Mouse (Mus musculus): ENCODE measurements around the gene Exoc2.

Exoc2 gene

DNA sequence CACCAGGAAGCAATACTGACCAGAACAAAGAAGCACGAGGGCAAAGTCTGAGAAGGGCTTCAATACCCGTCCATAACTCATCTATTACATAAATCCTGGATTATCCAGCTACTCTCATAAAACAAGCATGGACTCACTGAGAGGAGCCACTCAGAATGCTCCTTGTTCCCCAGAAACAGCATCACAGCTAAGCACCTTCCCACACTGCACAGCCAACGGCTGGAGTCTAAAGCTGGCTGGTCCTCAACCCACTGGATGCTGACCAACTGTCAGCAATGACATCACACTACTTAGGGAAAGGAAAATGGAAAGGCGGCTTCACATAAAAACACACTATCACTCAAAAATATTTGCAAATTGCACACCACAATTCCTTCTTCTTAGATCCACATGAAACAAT lies 5.6 kb downstream of the Exoc2 start:
- DNase-seq, result no peak

- DNase-seq, result no peak
These were observed 7.4 kb downstream of the Exoc2 start for GRCm38 (mm10) chr13:30966507-30966911.

GRCm38 (mm10) chr13:30961932-30962331 lies 12.0 kb downstream of the Exoc2 start:
- DNase-seq, result no peak

DNA sequence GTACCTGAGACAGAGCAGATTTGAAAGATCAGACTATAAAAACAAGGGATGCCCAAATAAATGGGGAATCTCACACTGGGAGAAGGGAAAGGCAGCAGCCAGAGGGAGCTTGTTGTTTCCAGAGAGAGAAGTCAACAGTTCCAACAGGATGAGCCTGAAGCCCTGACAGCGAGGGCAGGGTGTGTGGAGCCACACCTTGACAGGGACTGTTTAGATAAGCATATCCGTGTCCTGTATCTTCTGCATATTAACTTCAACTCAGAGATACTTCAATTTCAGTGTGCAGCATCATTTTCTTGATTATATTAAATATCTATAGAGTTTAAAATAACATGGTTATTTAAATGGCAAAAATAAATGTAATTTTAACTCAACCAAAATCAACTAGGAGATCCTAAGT lies 13.2 kb downstream of the Exoc2 start:
- no peak for DNase-seq

- DNase-seq, result no peak
These were observed 20.3 kb downstream of the Exoc2 start for GRCm38 (mm10) chr13:30953580-30953979.

DNA sequence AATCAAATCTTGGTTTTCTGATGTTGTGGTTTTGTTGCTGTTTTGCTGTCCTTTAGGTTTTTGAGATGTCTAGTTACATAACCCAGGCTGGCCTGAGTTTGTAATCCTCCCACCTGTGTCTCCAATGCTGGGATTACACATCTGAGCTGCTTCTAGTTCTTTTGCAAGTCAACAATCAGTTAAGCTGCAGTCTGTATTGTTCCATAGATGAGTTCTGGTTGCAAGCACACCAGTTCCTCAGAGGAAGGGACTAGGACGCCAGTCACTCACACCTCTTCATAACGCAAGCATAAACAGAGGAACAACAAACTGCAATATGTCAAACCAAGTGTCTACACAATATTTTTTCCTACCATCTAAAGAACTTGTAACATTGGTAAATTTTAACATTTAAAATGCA lies 21.8 kb downstream of the Exoc2 start:
- DNase-seq, result no peak

- DNase-seq, result no peak
These were observed 24.7 kb downstream of the Exoc2 start for GRCm38 (mm10) chr13:30949181-30949580.

DNA sequence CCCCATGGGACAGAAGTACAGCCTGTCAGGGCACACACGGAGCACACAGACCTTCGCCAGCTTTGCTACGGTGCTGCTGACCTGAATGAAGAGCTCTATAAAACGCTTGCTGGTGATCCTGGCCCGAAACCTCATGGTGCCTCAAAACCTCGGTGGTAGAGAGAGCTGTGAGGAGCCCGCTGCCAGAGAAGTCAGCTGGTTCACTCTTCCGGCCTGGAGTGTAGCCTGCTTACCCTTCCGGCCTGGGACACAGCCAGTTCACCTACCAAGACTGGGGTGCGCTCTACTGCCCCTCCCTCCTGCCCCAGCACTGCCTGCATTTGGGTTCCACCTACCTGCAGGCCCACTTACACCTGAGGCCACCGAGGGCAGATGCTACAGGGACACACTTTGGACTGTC lies 26.4 kb downstream of the Exoc2 start, which contains the start of gene Hus1b:
TSS of gene Hus1b (minus strand) at position 220 of the 400 bp plus-strand sequence.
- no peak for DNase-seq

DNA sequence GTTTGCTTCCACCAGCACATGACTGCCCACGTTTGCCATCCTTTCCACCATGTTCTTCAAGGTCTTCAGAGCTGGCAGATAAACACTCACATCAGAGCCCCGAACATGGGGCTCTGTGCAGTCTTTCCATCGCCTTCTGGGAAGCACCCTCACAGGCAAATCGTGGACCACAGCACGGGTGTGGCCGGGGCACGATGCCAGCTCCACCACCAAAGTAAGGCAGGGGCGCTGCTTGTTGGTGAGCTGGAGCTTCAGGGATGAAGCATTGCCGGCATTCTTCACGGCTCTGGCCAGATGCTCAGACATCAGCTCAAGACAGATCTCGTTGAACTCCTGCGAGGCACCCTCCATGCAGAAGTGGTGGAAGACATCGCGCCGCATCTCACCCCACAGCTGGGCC lies 26.8 kb downstream of the Exoc2 start:
- DNase-seq, result no peak

GRCm38 (mm10) chr13:30945788-30946187 lies 28.1 kb downstream of the Exoc2 start:
- DNase-seq, result no peak

GRCm38 (mm10) chr13:30932972-30933371 lies 40.9 kb downstream of the Exoc2 start:
- DNase-seq, result no peak

GRCm38 (mm10) chr13:30931613-30932012 lies 42.3 kb downstream of the Exoc2 start:
- no peak for DNase-seq

DNA sequence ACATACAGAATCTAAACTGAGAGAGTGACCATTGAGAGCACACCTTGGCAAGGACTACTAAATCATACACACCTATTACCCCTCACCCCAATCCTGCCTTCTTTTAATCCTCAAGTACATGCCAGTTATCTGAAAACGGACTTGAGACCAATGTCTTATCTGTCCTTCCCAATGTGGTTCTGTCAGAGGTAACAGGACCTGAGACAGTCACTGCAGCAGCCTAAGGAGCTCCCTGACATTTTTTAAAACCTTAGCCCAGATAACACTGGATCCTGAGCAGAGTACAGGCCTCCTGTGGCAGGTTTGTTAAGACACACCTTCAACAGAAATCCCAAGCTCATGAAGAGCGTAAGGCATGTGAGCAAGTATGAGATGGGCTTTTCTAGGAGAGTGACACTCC lies 44.8 kb downstream of the Exoc2 start:
- no peak for DNase-seq

DNA sequence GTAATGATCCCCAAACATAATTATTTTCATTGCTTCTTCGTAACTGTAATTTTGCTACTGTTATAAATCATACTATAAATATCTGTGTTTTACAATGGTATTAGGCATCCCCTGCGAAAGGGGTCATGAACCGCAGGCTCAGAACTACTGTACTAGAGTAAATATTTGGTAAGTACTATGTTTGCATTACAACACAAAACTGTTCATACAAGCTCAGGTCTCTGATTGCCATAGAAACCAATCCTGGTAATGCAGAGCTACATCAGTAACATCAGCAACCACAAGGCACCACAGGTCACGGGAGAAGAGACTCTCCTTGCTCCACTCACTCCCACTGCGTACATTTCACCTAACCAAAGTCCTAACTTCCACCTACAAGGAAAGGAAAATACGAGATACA lies 49.6 kb downstream of the Exoc2 start:
- DNase-seq, result no peak

DNA sequence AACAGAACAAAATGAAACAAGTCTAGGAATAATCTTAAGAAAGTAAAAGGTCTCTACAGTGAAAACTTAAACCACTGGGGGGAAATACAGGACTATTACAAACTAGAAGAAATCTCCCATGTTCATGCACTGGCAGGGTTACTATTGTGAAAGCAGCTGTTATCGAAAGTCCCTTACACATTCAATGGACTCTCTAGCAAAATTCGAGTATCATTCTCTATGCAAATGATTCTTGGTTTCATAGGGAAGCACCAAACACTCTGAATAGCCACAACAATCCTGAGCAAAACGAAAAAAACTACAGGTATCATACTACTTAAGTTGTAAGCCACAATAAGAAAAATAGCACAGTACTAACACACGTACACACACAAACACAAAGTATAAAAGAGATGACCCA lies 52.0 kb downstream of the Exoc2 start:
- no peak for DNase-seq

DNA sequence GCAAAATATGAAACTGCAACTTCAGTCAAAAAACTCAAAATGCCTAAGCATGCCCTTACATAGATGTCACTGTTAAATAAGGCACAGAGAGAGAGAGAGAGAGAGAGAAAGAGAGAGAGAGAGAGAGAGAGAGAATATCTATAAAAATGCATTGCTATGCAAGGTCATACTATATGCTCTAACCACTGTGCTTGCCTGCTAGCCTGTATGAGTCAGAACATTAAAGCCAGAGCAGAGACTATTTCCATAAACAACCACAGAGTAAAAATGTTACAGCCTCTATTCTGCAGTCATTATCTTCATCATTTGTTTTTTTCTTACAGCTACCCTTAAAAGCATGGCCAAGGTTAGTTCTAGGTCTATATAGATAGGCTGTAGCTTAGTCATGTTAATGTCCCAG lies 60.1 kb downstream of the Exoc2 start:
- DNase-seq, result no peak

DNA sequence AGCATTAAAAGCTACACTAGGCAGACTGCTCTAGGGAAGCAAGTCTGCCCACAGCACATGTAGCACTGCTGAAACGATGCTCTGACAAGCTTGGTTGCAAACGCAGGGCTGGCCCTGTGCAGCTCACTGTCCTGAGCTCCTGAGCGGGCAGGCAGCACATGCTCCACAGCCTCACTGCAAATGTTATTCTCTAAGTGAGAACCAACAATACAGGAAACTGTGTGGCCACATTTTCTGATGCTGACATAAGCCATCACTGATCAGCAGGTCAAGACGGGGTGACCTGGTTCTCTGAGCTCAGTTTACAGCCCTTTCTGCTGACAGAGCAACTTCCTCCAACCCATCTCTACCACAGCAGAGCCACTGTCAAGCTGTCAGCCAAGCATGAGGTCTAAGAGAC lies 60.9 kb downstream of the Exoc2 start:
- no peak for DNase-seq

DNA sequence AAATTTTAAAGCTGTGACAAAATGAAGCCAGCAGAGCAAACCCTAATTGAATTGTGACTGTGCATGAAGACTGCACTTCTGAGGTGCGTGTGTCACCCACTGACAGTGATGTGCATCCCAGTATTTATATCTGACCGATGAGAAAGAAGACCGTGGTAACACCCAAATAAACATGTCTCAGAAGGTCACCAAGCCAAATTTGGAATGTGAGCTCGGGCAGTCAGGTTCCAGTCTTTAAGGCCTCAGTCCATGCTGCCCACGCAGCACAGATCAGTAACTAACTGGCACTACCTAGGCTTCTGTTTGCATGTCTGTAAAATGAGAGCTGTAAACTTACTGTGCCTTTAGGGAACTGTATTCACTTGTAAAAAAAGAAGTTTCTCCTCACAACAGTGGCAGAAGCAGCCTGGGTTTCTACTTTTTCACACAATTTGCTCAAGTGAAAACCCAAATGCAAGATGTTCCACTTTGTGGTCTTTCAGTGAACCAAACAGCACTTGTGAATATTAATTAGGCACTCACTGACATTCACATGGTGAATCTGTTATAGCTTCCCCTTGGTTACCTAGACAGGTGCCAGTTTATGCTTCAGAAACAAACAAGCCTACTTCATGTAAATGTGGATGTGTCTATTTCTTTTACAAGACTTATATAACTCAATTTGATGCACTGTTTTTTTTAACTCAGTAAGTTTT lies 61.8 kb downstream of the Exoc2 start:
- DNase-seq, result no peak

DNA sequence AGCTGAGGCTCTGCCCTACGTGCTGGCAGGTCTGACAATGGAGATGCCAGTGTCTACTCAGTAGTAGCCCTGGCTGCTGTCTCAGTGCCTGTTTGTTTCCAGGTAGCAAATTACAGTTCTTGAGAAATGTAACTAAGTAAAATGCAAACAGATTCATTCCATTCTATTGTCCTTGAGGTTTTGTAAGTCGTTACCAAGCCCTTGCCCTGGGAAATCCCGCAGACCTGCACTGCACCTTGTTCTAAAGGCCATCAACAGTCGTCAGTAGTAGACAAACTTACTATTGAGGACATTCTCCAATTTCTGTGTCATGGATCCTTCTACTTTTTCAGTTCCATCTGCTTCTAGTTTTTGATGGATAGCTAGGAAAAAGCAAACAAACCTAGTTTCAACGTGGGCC lies 63.0 kb downstream of the Exoc2 start:
- DNase-seq, result no peak

DNA sequence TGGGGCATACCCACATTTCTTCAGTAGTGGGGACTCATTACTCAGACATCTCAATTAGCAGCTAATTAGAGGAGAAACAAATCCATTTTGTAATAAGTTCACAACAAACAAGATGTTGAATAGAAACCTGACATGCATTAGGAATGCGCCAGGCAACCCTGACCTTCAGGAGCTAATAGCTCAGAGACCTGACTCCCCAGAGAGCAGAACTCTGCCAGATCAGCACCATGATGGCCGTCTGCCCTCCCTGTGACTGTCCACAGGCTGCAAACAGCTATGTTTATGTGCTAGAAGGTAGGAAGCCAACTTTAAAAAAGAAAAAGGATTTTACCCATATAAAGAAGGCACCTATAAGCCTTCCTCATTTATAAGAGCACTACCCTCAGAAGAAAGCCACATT lies 71.6 kb downstream of the Exoc2 start:
- no peak for DNase-seq

DNA sequence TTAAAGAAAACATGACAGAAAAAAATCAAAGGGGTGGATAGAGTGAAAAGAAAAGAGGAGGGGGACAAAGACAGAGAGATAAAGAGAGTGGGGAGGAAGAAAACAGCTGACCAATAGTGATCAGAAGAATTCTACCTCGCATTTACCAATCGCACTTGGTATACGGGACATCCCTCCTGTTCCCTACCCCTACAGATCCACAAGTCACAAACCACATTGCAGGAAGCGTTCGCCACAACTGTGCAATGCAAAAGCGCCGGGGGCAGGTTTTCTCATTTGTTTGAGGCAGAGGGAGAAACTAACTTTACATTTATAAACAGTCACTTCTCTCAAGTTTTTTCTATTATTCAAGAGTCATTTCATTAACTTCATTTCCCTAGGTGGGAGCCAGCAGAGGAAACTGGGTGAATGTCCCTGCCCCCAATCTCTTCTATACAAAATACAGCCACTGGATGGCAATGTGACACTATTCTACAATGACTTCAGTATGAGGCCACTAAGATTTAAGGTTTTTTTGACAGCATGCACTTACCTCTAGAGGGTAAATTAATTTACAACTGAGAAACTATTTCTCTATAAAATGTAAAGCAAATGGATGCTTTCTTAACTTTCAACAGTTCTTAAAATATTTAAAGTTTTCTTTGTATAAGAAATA lies 72.4 kb downstream of the Exoc2 start:
- no peak for DNase-seq

GRCm38 (mm10) chr13:30894015-30894634 lies 79.8 kb downstream of the Exoc2 start:
- DNase-seq, result no peak

DNA sequence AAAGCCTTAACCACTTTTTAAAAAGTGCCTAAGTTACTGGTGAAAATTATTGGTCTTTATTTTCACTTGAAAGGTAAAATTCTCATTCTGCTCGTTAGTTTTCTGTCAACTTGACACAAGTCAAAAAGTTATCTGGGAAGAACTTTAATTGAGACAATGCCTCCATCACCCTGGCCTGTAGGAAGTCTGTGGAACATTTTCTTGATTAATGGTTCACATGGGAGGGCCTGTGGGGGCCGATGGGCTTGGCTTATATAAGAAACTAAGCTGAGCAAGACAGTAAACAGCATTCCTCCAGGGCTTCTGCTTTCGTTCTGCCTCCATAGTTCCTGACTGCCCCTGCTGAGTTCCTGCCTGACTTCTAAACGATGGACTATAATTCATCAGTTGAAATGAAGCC lies 81.6 kb downstream of the Exoc2 start:
- DNase-seq, result no peak

- no peak for DNase-seq
These were observed 82.7 kb downstream of the Exoc2 start for GRCm38 (mm10) chr13:30891223-30891622.

Measured in kidney, adult 18-20 months (tissue).